Mouse (Mus musculus) pancreas, adult 10 weeks (tissue): ENCODE results near the gene Thoc5. TPM values are rescaled to one million over a fixed set of nuclear protein-coding genes. Genes with fewer than 3 reads are reported as not detected.

Experiments used
- polyA plus RNA-seq: library from polyadenylated mRNA; stranded (reverse); fragments of 350-450 nt; fragmentation: Illumina TruSeq; extraction: RNeasy Lipid Tissue Mini Kit (QIAGEN cat#74804); gene quantifications from one replicate; pipeline ENCODE4 v1.2.3, GENCODE M21; 2015; ENCODE audit warnings: low read depth, low replicate concordance; ENCODE audit not compliant: insufficient read depth

The Thoc5 gene
- polyA plus RNA-seq = 5.7 TPM

DNA sequence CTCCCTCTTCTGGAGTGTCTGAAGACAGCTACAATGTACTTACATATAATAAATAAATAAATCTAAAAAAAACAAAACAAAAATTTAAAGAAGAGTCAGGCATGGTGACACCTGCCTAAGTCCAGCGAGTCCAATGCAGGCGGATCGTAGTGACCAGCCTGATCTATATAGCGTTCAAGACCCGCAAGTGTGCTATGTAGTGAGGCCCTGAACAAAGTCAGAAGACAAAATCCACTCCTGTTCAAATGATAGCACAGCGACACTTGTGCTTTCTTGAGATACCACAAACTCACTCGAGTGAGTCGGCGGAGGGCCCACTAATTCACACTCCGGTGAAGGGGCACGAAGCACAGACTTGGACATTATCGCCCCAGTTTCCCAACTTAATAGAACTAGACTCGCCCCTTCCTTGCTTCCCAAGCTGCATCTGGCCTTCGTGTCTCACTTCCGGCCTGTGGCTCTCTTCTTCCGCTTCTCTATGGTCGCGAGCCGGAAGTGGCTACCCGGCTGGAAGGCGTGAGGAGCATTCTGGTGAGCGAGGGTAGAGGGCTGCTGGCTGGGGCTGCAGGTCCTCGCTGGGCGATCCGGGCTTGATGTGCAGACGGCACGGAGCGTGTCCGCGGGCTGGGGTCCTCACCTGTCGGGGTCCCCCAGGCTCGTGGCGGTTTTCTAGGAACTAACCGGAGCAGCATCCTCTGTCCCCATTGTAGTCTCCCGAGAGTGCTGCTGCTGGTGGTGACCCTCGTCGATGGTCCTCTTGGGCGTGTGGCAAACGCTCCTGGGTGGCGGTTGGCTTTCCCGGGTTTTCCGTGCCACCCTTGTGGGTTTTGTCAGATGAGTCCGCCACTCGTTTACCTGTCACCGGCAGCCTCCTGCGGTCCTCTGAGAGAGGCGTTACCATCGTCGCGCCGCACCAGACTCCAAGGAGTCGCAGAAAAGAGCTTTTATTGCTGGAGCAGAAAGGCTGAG, at the start of gene Thoc5:
TSS of gene Thoc5 (plus strand) at position 473 of the 969 bp plus-strand sequence.

DNA sequence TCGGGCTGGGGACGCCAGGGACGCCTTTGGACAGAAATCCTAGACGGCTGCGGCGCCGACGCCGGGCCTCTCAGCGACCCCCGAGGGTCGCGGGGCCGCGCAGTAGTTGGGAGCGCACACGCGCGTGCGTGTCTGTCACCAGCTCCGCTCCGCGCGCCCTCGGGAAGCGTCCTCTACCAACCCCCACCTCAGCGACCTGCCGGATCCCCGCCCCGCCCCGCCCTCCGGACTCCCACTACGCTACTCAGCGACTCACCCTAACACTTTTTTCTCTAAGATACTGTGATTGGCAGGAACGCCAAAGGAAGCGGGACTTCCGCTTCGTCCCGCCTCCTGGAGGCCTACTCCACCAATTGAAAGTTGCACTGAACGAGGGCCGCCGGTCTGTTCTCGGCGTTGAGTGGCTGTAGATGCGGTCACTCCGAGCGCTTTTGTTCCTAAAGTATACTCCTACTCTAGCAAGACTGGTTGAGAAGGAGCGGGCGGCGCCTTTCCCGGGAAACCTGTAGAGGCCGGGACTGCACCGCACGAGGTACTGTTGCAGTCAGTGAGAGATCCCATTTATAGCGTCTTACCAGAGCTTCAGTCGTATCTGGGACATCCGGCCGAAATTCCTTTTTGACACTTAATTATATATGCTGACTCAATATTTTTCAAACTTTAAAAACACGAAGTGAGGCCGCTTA, 45.7 kb upstream of the Thoc5 start, which contains the start of gene Nf2:
TSS of gene Nf2 (minus strand) at position 279 of the 686 bp plus-strand sequence.

DNA sequence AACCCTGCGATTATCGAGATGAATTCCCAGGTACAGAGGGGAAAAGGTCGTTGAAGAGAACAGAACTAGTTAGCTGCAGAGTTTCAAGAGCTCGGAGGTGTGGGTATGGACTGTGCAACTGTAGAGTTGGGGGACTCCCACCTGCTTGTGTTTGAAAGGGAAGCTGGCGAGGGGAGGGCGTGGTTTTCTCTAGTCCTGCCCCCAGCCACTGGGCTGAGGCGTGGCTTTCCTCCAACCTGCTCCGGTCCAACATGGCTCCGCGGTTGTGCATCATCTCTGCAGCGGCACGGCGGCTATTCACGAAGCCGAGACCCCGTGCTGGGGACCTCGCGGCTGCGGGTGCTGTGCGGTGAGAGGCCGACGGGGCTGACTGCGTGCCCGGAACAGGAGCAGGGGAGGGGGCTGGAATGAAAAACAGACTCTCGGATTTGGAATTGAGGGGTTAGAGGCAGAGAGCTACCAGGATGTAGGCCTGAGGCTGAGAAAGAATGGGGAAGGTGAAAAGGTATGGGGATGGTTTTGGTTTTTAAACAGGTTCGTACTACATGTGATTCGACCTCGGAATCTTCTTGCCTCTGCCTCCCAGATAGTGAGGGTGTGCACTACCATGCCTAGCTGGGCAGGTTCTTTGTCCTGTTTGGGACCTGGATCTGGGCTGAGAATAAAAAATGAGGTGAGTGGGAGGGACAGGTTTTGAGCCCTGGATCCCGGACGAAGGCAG, 21.2 kb upstream of the Thoc5 start, which contains the start of gene Nipsnap1:
TSS of gene Nipsnap1 (plus strand) at position 197 of the 721 bp plus-strand sequence.

DNA sequence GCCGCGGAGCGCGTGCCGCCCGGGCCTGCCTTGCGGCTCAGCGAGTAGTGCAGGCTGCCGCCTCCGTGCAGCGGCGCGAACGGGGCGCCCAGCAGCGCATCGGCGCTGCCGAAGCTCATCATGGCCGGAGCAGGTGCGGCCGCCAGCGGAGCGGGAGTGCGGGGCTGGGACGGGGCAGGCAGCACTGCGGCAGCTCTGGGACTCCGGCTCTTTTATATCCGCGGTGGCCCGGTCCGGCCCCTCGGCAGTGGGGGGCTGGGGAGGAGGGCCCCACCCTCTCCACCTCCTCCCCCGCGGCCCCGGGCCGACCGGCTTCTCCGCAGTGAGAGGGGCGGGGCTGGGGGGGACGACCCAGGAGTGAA, 52.7 kb downstream of the Thoc5 start, which contains the start of gene Nefh:
TSS of gene Nefh (minus strand) at position 252 of the 362 bp plus-strand sequence.

Other genes starting within 250 kb of the Thoc5 start
- gene Uqcr10, start 191.0 kb upstream of the Thoc5 start, polyA plus RNA-seq = 96.2 TPM
- 7.1 TPM for gene Zmat5, start 190.6 kb upstream of the Thoc5 start, polyA plus RNA-seq
- 2.9 TPM for gene Cabp7, start 148.5 kb upstream of the Thoc5 start, polyA plus RNA-seq
- 14.9 TPM for gene Nf2, start 45.8 kb upstream of the Thoc5 start, polyA plus RNA-seq
- 4.2 TPM for gene Nipsnap1, start 21.4 kb upstream of the Thoc5 start, polyA plus RNA-seq
- gene Nefh, start 52.7 kb downstream of the Thoc5 start, polyA plus RNA-seq = not detected
- 17.8 TPM for gene Ap1b1, start 91.5 kb downstream of the Thoc5 start, polyA plus RNA-seq
- not detected for gene Rasl10a, start 162.8 kb downstream of the Thoc5 start, polyA plus RNA-seq
- 11.4 TPM for gene Gas2l1, start 170.0 kb downstream of the Thoc5 start, polyA plus RNA-seq
- gene Rhbdd3, start 203.6 kb downstream of the Thoc5 start, polyA plus RNA-seq = 7.2 TPM
- gene Ewsr1, start 203.9 kb downstream of the Thoc5 start, polyA plus RNA-seq = 92.0 TPM